Mouse (Mus musculus) embryo, embryonic 11.5 days (tissue): ENCODE data around the gene Cbfa2t3.

Experiments used
- DNase-seq: peaks from one replicate; pipeline ENCODE4 v3.0.0-alpha.2; 2012; ENCODE audit warnings: low read depth, low spot score

The Cbfa2t3 gene

GRCm38 (mm10) chr8:122692152-122692551 lies 6.8 kb downstream of the Cbfa2t3 start:
- DNase-seq, result no peak

GRCm38 (mm10) chr8:122691018-122691417 lies 7.9 kb downstream of the Cbfa2t3 start:
- DNase-seq, result no peak

- DNase-seq, result no peak
These were observed 9.6 kb downstream of the Cbfa2t3 start for GRCm38 (mm10) chr8:122689315-122689714.

- DNase-seq, result no peak
These were observed 12.0 kb downstream of the Cbfa2t3 start for GRCm38 (mm10) chr8:122686879-122687278.

GRCm38 (mm10) chr8:122685097-122685861 lies 13.6 kb downstream of the Cbfa2t3 start:
- DNase-seq, result no peak

GRCm38 (mm10) chr8:122682820-122683219 lies 16.1 kb downstream of the Cbfa2t3 start:
- DNase-seq, result no peak

- no peak for DNase-seq
These were observed 18.7 kb downstream of the Cbfa2t3 start for GRCm38 (mm10) chr8:122680171-122680570.

- DNase-seq, result no peak
These were observed 19.5 kb downstream of the Cbfa2t3 start for GRCm38 (mm10) chr8:122679325-122679920.

GRCm38 (mm10) chr8:122678896-122679210 lies 20.1 kb downstream of the Cbfa2t3 start:
- no peak for DNase-seq

GRCm38 (mm10) chr8:122678061-122678895 lies 20.6 kb downstream of the Cbfa2t3 start:
- no peak for DNase-seq

GRCm38 (mm10) chr8:122677481-122678021 lies 21.4 kb downstream of the Cbfa2t3 start:
- no peak for DNase-seq

- no peak for DNase-seq
These were observed 22.1 kb downstream of the Cbfa2t3 start for GRCm38 (mm10) chr8:122676621-122677480.

- DNase-seq, result no peak
These were observed 23.1 kb downstream of the Cbfa2t3 start for GRCm38 (mm10) chr8:122675596-122676420.

- DNase-seq, result no peak
These were observed 23.9 kb downstream of the Cbfa2t3 start for GRCm38 (mm10) chr8:122674999-122675398.

- DNase-seq, result no peak
These were observed 24.9 kb downstream of the Cbfa2t3 start for GRCm38 (mm10) chr8:122673989-122674388.

- no peak for DNase-seq
These were observed 27.0 kb downstream of the Cbfa2t3 start for GRCm38 (mm10) chr8:122671894-122672293.

GRCm38 (mm10) chr8:122670718-122671117 lies 28.2 kb downstream of the Cbfa2t3 start:
- no peak for DNase-seq

GRCm38 (mm10) chr8:122670001-122670400 lies 28.9 kb downstream of the Cbfa2t3 start:
- DNase-seq, result no peak

GRCm38 (mm10) chr8:122669370-122669769 lies 29.5 kb downstream of the Cbfa2t3 start:
- no peak for DNase-seq

- DNase-seq, result no peak
These were observed 31.1 kb downstream of the Cbfa2t3 start for GRCm38 (mm10) chr8:122667854-122668253.
